Mouse (Mus musculus) kidney, adult 11 months (tissue): ENCODE data around the gene Dppa3.

Source experiments
- DNase-seq: peaks from one replicate; pipeline ENCODE4 v3.0.0; 2022

The Dppa3 gene

DNA sequence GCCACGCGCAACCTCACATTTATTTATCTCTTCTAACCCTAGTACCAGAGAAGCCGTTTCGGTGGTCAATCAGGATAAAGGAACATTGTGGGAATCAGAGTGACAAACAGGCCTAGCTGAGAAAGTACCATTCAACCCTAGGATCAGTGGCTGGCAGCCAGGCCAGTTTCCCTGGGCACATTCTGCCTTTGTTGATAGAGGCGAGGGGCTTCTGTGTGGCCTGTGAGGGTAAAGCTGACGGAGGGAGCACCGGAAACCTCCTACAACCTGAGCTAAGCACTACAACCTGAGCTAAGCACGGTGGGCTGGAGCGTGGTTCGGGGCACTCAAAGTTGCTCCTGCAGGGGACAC is 44.0 kb downstream of the Dppa3 start:
- DNase-seq, result no peak

DNA sequence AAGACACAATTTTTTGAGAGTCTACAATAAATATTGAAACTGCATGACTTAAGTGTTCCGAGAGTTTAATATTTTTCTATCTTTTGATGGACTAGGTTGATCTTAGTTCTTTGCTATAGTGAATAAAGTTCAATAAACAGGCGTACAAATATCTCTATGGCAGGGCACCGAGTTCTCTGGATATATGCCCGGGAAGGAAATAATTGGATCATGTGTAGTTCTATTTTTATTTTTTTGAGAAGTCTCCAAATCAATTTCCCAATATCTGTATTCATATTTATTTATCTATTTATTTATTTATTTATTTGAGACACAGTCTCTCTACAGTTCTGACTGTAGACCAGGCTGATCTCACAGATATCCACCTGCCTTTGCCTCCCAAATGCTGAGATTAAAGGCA is 44.6 kb downstream of the Dppa3 start:
- DNase-seq, result no peak

DNA sequence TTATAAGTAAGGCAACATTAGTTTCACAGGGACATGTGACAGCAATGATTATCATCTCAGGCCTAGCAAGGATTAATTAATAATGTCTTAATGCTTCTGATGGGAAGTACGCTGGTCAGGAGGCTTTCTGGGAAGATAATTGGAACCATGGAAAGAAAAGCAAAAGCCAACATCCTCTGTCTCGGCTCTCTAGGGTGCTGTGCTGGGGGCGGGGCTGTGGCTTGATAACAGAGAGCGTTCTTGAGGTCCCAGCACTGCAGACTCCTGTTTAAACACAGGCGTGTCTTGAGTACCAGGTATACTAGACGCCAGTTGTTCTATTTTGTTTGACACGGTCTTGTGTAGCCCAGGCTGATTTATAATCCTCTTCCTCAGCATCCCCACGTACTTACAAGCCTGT is 46.5 kb downstream of the Dppa3 start:
- DNase-seq, result no peak
